Mouse (Mus musculus): Measurements from ENCODE around the gene Slc22a20.

- TF ChIP-seq CTCF (IDR thresholded peaks at IDR 0.05; ENCODE audit: borderline replicate concordance, insufficient read depth, low read depth, low read length): no peak
- peak; percentile 40; the same call in 1 of the 2 replicates for TF ChIP-seq POLR2A (IDR thresholded peaks at IDR 0.05; ENCODE audit: borderline replicate concordance, insufficient read depth, low read length)
Observed at GRCm38 (mm10) chr19:6014991-6015510, 29.1 kb upstream of the Slc22a20 start.
